Mouse (Mus musculus) mesoderm, embryonic 11.5 days (tissue): ENCODE data around the gene Fbxo3.
"Not testable (repeated sequence)": the region's sequence is repeated elsewhere in the genome, so short reads cannot be mapped to it uniquely, and the experiment has no call there.

Experiments
- DNase-seq: peaks from one replicate; pipeline ENCODE4 v3.0.0-alpha.2; 2012; ENCODE audit warnings: low read depth, low spot score

Fbxo3 gene

GRCm38 (mm10) chr2:104096256-104096655 is 68.7 kb downstream of the Fbxo3 start:
- DNase-seq = no peak

- DNase-seq = not testable (repeated sequence)
These were observed 69.3 kb downstream of the Fbxo3 start for GRCm38 (mm10) chr2:104096796-104097195.

- not testable (repeated sequence) for DNase-seq
These were observed 69.9 kb downstream of the Fbxo3 start for GRCm38 (mm10) chr2:104097396-104097795.

GRCm38 (mm10) chr2:104098529-104099230 is 71.2 kb downstream of the Fbxo3 start:
- DNase-seq = no peak

GRCm38 (mm10) chr2:104099231-104099585 is 71.7 kb downstream of the Fbxo3 start:
- no peak for DNase-seq

- DNase-seq = no peak
These were observed 72.4 kb downstream of the Fbxo3 start for GRCm38 (mm10) chr2:104099946-104100345.

GRCm38 (mm10) chr2:104104800-104105199 is 77.3 kb downstream of the Fbxo3 start:
- DNase-seq = no peak

GRCm38 (mm10) chr2:104109021-104109420 is 81.5 kb downstream of the Fbxo3 start:
- DNase-seq = not testable (repeated sequence)

GRCm38 (mm10) chr2:104109528-104109927 is 82.0 kb downstream of the Fbxo3 start:
- DNase-seq = no peak

GRCm38 (mm10) chr2:104110031-104110430 is 82.5 kb downstream of the Fbxo3 start:
- no peak for DNase-seq

GRCm38 (mm10) chr2:104111170-104111797 is 83.8 kb downstream of the Fbxo3 start:
- DNase-seq = not testable (repeated sequence)
